Mouse (Mus musculus): ENCODE results near the gene Cyp2j6.
"Not testable (repeated sequence)": the region's sequence is repeated elsewhere in the genome, so short reads cannot be mapped to it uniquely, and the experiment has no call there.

The Cyp2j6 gene

DNA sequence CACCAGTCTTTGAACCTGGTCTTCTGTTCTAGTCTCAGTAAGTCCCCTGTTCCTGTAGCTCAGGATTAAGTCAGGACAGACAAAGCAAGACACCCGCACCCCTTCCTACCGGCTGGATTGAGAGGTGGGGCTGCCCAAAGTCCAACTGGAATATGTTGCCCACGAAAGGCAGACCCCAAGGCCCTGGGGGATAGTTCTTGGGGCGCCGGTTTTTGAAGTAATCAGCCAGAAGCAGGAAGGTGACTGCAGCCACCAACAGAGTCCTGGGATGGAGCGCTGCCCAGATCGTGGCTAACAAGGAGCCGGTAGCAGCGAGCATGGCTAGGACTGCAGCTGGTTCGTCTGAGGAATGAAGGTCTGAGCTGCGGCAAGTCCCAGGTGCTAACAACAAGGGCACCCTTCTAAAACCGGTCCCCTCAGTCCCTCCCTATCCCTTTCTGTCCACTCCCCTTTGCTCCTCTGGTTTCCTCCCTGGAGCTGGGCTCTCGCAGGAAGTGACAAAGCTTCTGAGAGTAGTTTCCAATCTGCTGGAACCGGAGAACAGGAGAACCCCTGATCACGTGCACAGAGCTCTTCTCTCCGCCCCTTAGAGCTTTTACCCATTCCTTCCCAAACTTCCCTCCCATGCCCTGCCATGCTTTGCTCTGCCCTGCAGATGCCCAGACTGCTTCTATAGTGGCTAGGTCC lies at the start of gene Cyp2j6:
Cyp2j6 (minus strand) TSS at position 529 of the 687 bp plus-strand sequence.
- DNase-seq (ENCODE audit: low read depth, low spot score) = peak; percentile 65

- peak; percentile 64 for DNase-seq (ENCODE audit: low read depth, low spot score)
Measured at GRCm38 (mm10) chr4:96591791-96592150, 38.3 kb upstream of the Cyp2j6 start.

GRCm38 (mm10) chr4:96590911-96591790 lies 37.7 kb upstream of the Cyp2j6 start, which contains the start of gene Cyp2j9:
TSS of gene Cyp2j9 (minus strand) at chr4:96591578.
- DNase-seq (ENCODE audit: low read depth, low spot score) = peak; percentile 71

- DNase-seq (ENCODE audit: low read depth, low spot score) = no peak
Measured at GRCm38 (mm10) chr4:96581425-96582088, 28.1 kb upstream of the Cyp2j6 start.

- DNase-seq (ENCODE audit: low read depth, low spot score) = not testable (repeated sequence)
Measured at GRCm38 (mm10) chr4:96580351-96580750, 26.9 kb upstream of the Cyp2j6 start.

GRCm38 (mm10) chr4:96569442-96569841 lies 16.0 kb upstream of the Cyp2j6 start:
- no peak for DNase-seq (ENCODE audit: low read depth, low spot score)

- no peak for DNase-seq (ENCODE audit: low read depth, low spot score)
Measured at GRCm38 (mm10) chr4:96567988-96568387, 14.5 kb upstream of the Cyp2j6 start.

GRCm38 (mm10) chr4:96565808-96566207 lies 12.3 kb upstream of the Cyp2j6 start:
- DNase-seq (ENCODE audit: low read depth, low spot score) = no peak

- no peak for DNase-seq (ENCODE audit: low read depth, low spot score)
Measured at GRCm38 (mm10) chr4:96560464-96560863, 7.0 kb upstream of the Cyp2j6 start.

DNA sequence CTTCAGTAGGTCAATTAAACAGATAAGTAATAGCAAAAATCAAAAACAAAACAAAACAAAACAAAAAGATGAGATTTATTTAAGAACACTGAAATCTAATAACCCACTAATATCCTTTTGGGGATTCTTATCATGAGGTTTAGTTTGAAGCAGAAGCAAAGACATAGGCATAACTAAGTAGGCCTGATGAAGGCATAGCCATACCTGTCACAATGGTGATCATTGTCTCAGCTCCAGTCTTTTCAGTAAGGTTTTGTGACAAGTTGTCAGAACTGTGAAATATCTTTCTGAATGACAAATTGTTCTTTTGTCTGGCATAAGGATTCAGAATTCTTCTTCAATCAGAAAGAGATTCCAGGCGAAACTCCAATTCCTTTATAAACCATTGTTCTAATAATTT lies 6.3 kb upstream of the Cyp2j6 start:
- DNase-seq (ENCODE audit: low read depth, low spot score) = no peak

DNA sequence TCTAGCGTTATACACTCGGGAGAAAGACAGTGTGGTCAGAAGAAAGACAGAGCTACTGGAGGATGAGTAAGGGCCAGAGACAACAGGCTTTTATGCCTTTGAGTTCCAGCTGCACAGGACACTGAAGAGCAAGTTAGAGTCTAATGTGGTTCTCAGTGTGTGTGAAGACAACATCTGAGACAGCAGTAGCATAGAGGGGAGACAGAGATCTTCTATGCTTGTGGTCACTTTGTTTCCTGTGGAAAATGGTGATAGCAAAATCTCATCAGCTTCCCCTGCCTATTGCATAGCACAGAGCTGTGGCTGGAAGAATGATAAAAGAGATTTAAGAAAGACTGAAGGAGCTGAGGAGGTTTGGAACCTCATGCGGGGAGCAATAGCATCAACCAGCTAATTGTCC lies 1.8 kb downstream of the Cyp2j6 start:
- no peak for DNase-seq (ENCODE audit: low read depth, low spot score)

DNA sequence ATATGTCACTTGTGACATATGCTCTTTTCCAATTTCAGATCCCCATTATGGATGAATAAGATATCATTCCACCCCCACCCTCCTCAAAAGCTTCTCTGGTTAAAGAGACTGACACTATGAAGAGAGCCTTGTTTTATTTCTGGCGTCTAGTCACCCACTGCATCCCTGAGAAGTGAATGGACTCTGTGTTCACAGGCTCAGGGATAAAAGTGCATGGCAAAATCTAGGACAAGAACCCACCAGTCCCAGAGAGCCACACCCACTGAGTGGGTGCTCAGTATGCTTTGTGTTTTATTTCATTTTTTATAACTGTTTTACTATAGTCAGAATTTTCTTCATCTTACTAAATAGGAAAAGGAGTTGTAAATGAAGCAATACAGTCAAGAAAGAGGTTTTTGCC lies 7.5 kb downstream of the Cyp2j6 start:
- no peak for DNase-seq (ENCODE audit: low read depth, low spot score)

GRCm38 (mm10) chr4:96525772-96526171 lies 27.7 kb downstream of the Cyp2j6 start:
- DNase-seq (ENCODE audit: low read depth, low spot score) = no peak

- no peak for DNase-seq (ENCODE audit: low read depth, low spot score)
Measured at GRCm38 (mm10) chr4:96522256-96522655, 31.2 kb downstream of the Cyp2j6 start.

- DNase-seq (ENCODE audit: low read depth, low spot score) = no peak
Measured at GRCm38 (mm10) chr4:96510083-96510482, 43.4 kb downstream of the Cyp2j6 start.

DNA sequence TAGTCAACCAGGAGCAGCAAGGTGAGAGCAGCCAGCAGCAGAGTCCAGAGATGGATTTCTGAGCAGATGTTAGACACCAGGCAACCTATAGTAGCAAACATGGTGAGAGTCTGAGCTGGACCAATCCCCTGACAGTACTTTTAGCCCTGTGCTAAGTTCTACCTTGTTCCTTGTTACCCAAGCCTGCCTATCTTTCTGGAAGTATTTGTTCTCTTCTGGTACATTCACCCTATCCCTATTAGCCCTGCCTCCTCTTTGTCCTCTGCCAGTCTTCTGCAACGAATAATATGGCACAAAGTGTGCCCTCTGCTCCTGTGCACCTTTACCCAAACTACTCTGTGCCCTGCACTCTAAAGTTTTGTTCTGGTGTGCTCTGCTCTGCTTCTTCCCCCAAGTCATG lies 46.2 kb downstream of the Cyp2j6 start, which contains the start of gene Cyp2j8:
Cyp2j8 (minus strand) TSS at position 101 of the 400 bp plus-strand sequence.
- no peak for DNase-seq (ENCODE audit: low read depth, low spot score)

Data from skeletal muscle tissue, adult 2 months (tissue).